Mouse (Mus musculus) neural tube, embryonic 15.5 days (tissue): Measurements from ENCODE around the gene Gnaq. TPM values are rescaled to one million over a fixed set of nuclear protein-coding genes. Genes with fewer than 3 reads are reported as not detected.
"Not testable (repeated sequence)": the region's sequence is repeated elsewhere in the genome, so short reads cannot be mapped to it uniquely, and the experiment has no call there.

ENCODE experiments used
- ATAC-seq: fragments of 200-750 bp; cut with Nextera tagmentation; 2 replicates; pipeline ENCODE4 v1.8.0; 2017; ENCODE audit warnings: mild to moderate bottlenecking, moderate TSS enrichment, moderate library complexity; ENCODE audit not compliant: low FRiP score
- H3K27ac ChIP-seq: fragments of 300-500 bp; sonication (generic); replicated peaks from 2 replicates; pipeline ENCODE4 v1.5.1; 2015; ENCODE audit warnings: mild to moderate bottlenecking, inconsistent platforms
- H3K27me3 ChIP-seq: fragments of 300-500 bp; sonication (generic); replicated peaks from 2 replicates; pipeline ENCODE4 v1.6.1; 2015; ENCODE audit warnings: inconsistent platforms
- H3K36me3 ChIP-seq: fragments of 300-500 bp; sonication (generic); 2 replicates; pipeline ENCODE4 v1.6.1; 2015; ENCODE audit warnings: inconsistent platforms
- H3K4me1 ChIP-seq: fragments of 300-500 bp; sonication (generic); 2 replicates; pipeline ENCODE4 v1.6.1; 2015; ENCODE audit warnings: inconsistent platforms
- H3K4me2 ChIP-seq: fragments of 300-500 bp; sonication (generic); 2 replicates; pipeline ENCODE4 v1.6.1; 2015; ENCODE audit warnings: inconsistent platforms, mild to moderate bottlenecking, moderate library complexity
- H3K4me3 ChIP-seq: fragments of 300-500 bp; sonication (generic); replicated peaks from 2 replicates; pipeline ENCODE4 v1.5.1; 2015; ENCODE audit warnings: mild to moderate bottlenecking, inconsistent platforms
- H3K9ac ChIP-seq: fragments of 300-500 bp; sonication (generic); replicated peaks from 2 replicates; pipeline ENCODE4 v1.6.1; 2015; ENCODE audit warnings: mild to moderate bottlenecking, inconsistent platforms
- H3K9me3 ChIP-seq: fragments of 300-500 bp; sonication (generic); replicated peaks from 2 replicates; pipeline ENCODE4 v1.6.1; 2016; ENCODE audit warnings: inconsistent platforms
- WGBS: fragments of 180-500 bp; shearing (Covaris S2); methylation state at CpG from one replicate; pipeline ENCODE4 v1.1.7; 2015; ENCODE audit warnings: mixed read lengths; 5-methylcytosine and 5-hydroxymethylcytosine counted together
- polyA plus RNA-seq: library from polyadenylated mRNA; unstranded; fragments of >200 nt; fragmentation: Nextera tagmentation; extraction: Ambion mirVana; gene quantifications from 2 replicates; pipeline ENCODE4 v1.2.1, GENCODE M21; 2015

Gene Gnaq
- 98.0 and 110 TPM in 2 replicates for polyA plus RNA-seq

DNA sequence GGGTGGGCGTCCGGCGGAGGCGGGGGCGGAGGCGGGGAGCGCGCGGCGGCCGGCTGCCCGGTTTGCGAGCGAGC is at the start of gene Gnaq:
Gnaq (plus strand) TSS at position 41 of the 74 bp plus-strand sequence.
- peaks cover 27% of the 10 kb centered on the region for H3K4me1 ChIP-seq
- no peaks in the 10 kb centered on the region for H3K27me3 ChIP-seq
- H3K36me3 ChIP-seq: no peaks in the 10 kb centered on the region
- H3K4me2 ChIP-seq: peak within 1 kb of the TSS; percentile 71
- H3K9me3 ChIP-seq: no peaks in the 10 kb centered on the region
- 0% methylated on average over 14 of the region's 14 CpGs for WGBS
- H3K9ac ChIP-seq: peak within 1 kb of the TSS; percentile 98
- H3K27ac ChIP-seq: peak within 1 kb of the TSS; percentile 99
- ATAC-seq: no peak
- peak within 1 kb of the TSS; percentile 90 for H3K4me3 ChIP-seq

DNA sequence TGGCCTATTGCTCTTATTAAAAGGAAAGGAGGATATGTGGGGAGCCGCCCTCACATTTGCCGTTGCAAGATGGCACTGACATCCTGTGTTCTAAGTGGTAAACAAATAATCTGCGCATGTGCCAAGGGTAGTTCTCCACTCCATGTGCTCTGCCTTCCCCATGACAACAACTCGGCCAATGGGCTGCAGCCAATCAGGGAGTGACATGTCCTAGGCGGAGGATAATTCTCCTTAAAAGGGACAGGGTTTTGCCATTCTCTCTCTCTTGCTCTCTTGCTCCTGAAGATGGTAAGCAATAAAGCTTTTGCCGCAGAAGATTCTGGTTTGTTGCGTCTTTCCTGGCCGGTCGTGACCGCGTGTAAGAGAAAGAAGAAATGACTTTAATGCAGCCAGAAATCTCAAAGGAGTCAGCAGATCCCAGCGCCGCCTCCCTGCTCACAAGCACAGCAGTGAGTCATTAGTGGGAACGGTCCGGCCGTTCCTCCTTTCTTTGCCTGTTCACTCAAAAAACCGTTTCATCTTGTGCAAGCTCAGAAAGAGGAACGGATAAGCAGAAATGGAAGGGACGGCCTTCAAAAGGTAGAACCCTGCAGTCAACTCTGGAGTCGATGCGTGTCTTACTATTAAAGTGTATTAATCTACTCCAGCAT is 48.5 kb upstream of the Gnaq start:
- ATAC-seq, H3K27ac ChIP-seq, H3K4me3 ChIP-seq, H3K4me2 ChIP-seq, H3K9me3 ChIP-seq, H3K27me3 ChIP-seq, H3K36me3 ChIP-seq, H3K9ac ChIP-seq, H3K4me1 ChIP-seq: not testable (repeated sequence)
- 89% methylated on average over 21 of the region's 21 CpGs for WGBS

- no peaks in the 10 kb centered on the region for H3K4me1 ChIP-seq
- no peak overlapping the region for H3K4me2 ChIP-seq
- H3K9ac ChIP-seq: no peak overlapping the region
- no peak overlapping the region for H3K4me3 ChIP-seq
- H3K27me3 ChIP-seq: no peaks in the 10 kb centered on the region
- WGBS: 27% methylated on average over 4 of the region's 4 CpGs
- no peaks in the 10 kb centered on the region for H3K9me3 ChIP-seq
- peak; percentile 57 for ATAC-seq
- H3K36me3 ChIP-seq: no peaks in the 10 kb centered on the region
- no peak overlapping the region for H3K27ac ChIP-seq
Observed at GRCm38 (mm10) chr19:16085248-16085647, 47.4 kb upstream of the Gnaq start.

- Histone ChIP-seq H3K27ac (no peak overlapping the region), H3K27me3 (no peaks in the 10 kb centered on the region), H3K4me1 (no peaks in the 10 kb centered on the region), H3K9ac (no peak overlapping the region), H3K36me3 (no peaks in the 10 kb centered on the region), H3K4me3 (no peak overlapping the region), H3K4me2 (no peak overlapping the region), H3K9me3 (no peaks in the 10 kb centered on the region)
- ATAC-seq: no peak
Observed at GRCm38 (mm10) chr19:16086154-16086553, 46.5 kb upstream of the Gnaq start.

DNA sequence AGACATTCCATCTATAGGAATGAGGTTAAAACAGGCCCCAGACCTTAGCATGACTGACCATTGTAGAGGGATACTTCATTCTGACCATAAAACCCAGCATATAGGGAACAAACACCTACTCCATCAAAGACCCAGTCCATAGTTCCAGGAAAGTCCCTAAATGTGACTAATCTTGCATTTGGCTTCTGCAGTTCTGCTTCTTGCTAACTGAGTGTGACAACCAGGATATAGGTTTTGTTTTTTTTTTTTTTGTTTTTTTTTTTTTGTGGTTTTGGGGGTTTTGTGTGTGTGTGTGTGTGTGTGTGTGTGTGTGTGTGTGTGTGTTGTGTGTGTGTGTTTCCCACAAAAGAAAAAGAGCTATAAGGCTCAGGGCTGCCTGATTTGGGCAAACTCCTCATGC is 46.0 kb upstream of the Gnaq start:
- H3K9ac ChIP-seq: no peak overlapping the region
- H3K4me1 ChIP-seq: no peaks in the 10 kb centered on the region
- no peaks in the 10 kb centered on the region for H3K27me3 ChIP-seq
- no peaks in the 10 kb centered on the region for H3K9me3 ChIP-seq
- no peak for ATAC-seq
- H3K4me3 ChIP-seq: no peak overlapping the region
- no peaks in the 10 kb centered on the region for H3K36me3 ChIP-seq
- H3K27ac ChIP-seq: no peak overlapping the region
- H3K4me2 ChIP-seq: no peak overlapping the region

DNA sequence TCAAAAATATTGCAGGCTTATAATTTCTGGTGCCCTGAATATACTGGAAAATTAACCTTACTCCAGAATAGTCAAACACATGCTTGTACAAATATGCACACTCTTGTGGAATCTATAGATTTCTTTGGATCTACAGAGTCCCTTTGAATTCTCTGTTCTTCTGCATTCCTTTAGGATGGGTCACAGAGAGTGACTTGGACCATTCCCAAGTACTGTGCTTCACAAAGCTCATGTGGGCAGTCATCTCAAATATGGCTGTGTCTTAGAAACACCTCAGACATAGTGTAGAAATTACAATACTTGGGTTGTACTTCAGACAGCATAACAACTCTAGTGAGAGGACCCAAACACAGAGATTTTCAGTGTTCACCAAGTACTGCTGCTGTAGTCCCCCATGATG is 45.2 kb upstream of the Gnaq start:
- ATAC-seq: no peak
- no peak overlapping the region for H3K4me2 ChIP-seq
- H3K27ac ChIP-seq: no peak overlapping the region
- no peak overlapping the region for H3K9ac ChIP-seq
- no peaks in the 10 kb centered on the region for H3K36me3 ChIP-seq
- H3K4me3 ChIP-seq: no peak overlapping the region
- no peaks in the 10 kb centered on the region for H3K9me3 ChIP-seq
- no peaks in the 10 kb centered on the region for H3K4me1 ChIP-seq
- no peaks in the 10 kb centered on the region for H3K27me3 ChIP-seq

GRCm38 (mm10) chr19:16093616-16094015 is 39.0 kb upstream of the Gnaq start:
- Histone ChIP-seq H3K4me2 (no peak overlapping the region), H3K27me3 (no peaks in the 10 kb centered on the region), H3K36me3 (no peaks in the 10 kb centered on the region), H3K9me3 (0 out of 2 replicates have a peak, but pooled peaks cover 6% of the 10 kb centered on the region), H3K27ac (no peak overlapping the region), H3K9ac (no peak overlapping the region), H3K4me3 (no peak overlapping the region), H3K4me1 (no peaks in the 10 kb centered on the region)
- no peak for ATAC-seq
- WGBS: 87% methylated on average over 4 of the region's 4 CpGs

DNA sequence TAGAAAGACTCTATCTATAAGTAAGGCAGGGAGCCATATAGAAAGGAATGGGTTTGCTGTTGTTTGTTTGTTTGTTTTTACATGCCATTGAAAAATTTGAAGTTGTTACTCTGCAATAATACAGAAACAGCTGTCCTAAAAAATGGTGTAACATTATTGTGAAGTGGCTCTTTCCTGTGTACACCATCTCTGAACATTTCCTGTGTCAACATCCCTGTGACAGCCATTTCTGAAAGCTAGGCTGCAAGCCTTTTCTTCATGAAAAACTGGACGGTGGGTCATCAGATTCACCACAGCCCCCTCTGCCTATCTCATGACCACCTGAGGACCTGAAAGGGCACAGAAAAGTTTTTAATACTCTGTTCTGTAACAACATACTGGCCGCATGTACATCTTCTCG is 22.7 kb upstream of the Gnaq start:
- no peak for ATAC-seq
- Histone ChIP-seq H3K36me3 (no peaks in the 10 kb centered on the region), H3K4me1 (no peaks in the 10 kb centered on the region), H3K27ac (no peak overlapping the region), H3K4me2 (no peak overlapping the region), H3K27me3 (no peaks in the 10 kb centered on the region), H3K4me3 (no peak overlapping the region), H3K9me3 (no peaks in the 10 kb centered on the region), H3K9ac (no peak overlapping the region)
- WGBS: 90% methylated on average over 3 of the region's 3 CpGs

GRCm38 (mm10) chr19:16110670-16111069 is 22.0 kb upstream of the Gnaq start:
- Histone ChIP-seq H3K27ac (no peak overlapping the region), H3K9ac (no peak overlapping the region), H3K4me1 (no peaks in the 10 kb centered on the region), H3K4me3 (no peak overlapping the region), H3K27me3 (no peaks in the 10 kb centered on the region), H3K36me3 (no peaks in the 10 kb centered on the region), H3K9me3 (no peaks in the 10 kb centered on the region), H3K4me2 (no peak overlapping the region)
- no peak for ATAC-seq
- 80% methylated on average over 3 of the region's 3 CpGs for WGBS

DNA sequence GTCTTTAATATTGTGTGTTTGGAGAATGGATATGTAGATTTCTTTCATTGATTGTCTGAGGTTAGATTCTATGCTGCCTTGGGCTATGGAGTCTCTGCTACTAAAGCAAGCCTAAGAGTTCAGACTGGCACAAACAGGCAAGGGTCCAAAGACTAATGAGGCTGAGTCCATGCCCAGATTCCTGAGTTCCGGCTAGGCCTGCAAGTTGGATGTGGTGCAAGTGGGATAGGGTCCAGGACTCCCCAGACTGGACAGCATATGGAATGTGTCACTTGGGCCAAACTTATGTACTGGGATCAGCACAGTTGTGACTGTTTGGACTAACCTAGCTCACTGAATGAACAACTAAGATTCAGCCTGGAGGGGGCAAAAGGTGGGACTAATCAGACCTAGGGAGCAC is 19.3 kb upstream of the Gnaq start:
- no peaks in the 10 kb centered on the region for H3K9me3 ChIP-seq
- ATAC-seq: 0 out of 2 replicates have a peak, but pooled peaks have one; percentile 53
- WGBS: 74% methylated on average over 1 of the region's 1 CpGs

DNA sequence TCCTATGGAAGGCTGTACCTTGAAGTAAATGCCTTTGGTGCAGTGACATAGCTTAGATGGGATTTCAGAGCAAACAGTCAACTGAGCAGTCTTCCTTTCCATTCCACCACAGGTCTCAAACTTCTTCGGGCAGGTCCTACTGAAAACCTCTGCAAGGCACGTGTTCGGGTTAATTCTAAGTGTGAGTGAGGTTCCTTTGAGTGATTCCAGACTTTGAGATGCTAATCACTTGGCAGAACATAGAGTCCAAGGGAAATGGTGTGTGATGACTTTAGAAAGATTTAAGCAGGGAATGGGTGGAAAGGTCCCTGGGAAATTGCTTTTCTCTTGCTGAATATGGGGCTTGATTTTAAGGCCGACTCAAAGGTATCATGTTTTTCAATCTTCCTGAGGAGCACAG is 14.2 kb upstream of the Gnaq start:
- no peaks in the 10 kb centered on the region for H3K36me3 ChIP-seq
- 77% methylated on average over 4 of the region's 4 CpGs for WGBS
- no peaks in the 10 kb centered on the region for H3K9me3 ChIP-seq
- H3K4me1 ChIP-seq: no peaks in the 10 kb centered on the region; the same call in 1 of the 2 replicates
- H3K4me2 ChIP-seq: no peak overlapping the region
- ATAC-seq: no peak
- H3K9ac ChIP-seq: no peak overlapping the region
- H3K4me3 ChIP-seq: no peak overlapping the region
- H3K27ac ChIP-seq: no peak overlapping the region
- no peaks in the 10 kb centered on the region for H3K27me3 ChIP-seq

More for the DNA sequence above, 19.3 kb upstream of the Gnaq start:
- no peaks in the 10 kb centered on the region for H3K36me3 ChIP-seq
- no peaks in the 10 kb centered on the region for H3K4me1 ChIP-seq
- no peak overlapping the region for H3K4me3 ChIP-seq
- no peaks in the 10 kb centered on the region for H3K27me3 ChIP-seq
- H3K4me2 ChIP-seq: no peak overlapping the region
- no peak overlapping the region for H3K9ac ChIP-seq
- no peak overlapping the region for H3K27ac ChIP-seq

DNA sequence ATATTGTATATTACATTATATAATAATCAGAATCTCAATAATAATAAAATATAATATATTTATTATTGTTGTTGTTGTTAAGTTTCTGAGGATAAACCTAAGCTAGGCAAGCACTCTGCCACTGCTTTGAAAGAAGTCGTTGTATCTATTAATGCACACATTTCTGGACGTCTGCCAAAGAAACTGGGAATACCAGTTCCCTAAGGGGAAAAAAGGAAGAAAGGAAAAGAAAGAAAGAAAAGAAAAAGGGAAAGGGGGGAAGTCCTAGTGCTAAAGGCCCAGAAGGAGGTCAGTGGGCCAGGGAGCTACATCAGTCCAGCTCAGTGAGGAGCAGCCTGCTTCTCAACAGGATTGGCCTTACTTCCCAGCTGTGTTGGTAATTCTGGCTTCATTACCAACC is 11.3 kb upstream of the Gnaq start:
- H3K9ac ChIP-seq: no peak overlapping the region
- H3K9me3 ChIP-seq: no peaks in the 10 kb centered on the region
- WGBS: 38% methylated on average over 2 of the region's 2 CpGs
- no peaks in the 10 kb centered on the region for H3K27me3 ChIP-seq
- no peak overlapping the region for H3K4me3 ChIP-seq
- H3K4me2 ChIP-seq: no peak overlapping the region
- no peak overlapping the region for H3K27ac ChIP-seq
- ATAC-seq: no peak
- H3K36me3 ChIP-seq: no peaks in the 10 kb centered on the region
- no peaks in the 10 kb centered on the region; the same call in 1 of the 2 replicates for H3K4me1 ChIP-seq

- no peak for ATAC-seq
- Histone ChIP-seq H3K36me3 (no peaks in the 10 kb centered on the region), H3K4me1 (peaks cover 2% of the 10 kb centered on the region; the same call in 1 of the 2 replicates), H3K27ac (no peak overlapping the region), H3K27me3 (no peaks in the 10 kb centered on the region), H3K9ac (no peak overlapping the region), H3K9me3 (no peaks in the 10 kb centered on the region), H3K4me2 (no peak overlapping the region), H3K4me3 (no peak overlapping the region)
- 54% methylated on average over 5 of the region's 5 CpGs for WGBS
Observed at GRCm38 (mm10) chr19:16128715-16129114, 3.9 kb upstream of the Gnaq start.
